Mouse (Mus musculus) bone marrow macrophage, adult 2 months (primary cell): ENCODE results near the gene Fam198b.

ENCODE experiments used
- CTCF ChIP-seq: IDR thresholded peaks from 2 replicates; pipeline ENCODE4 v1.5.1; 2012; ENCODE audit warnings: low read depth, mild to moderate bottlenecking, low read length, moderate library complexity
- POLR2A ChIP-seq: IDR thresholded peaks from 2 replicates; pipeline ENCODE4 v1.6.1; 2012; ENCODE audit warnings: mild to moderate bottlenecking, low read depth, low read length, borderline replicate concordance

GRCm38 (mm10) chr3:79953164-79953759 is 68.9 kb downstream of the Fam198b start:
- TF ChIP-seq CTCF: no peak
- no peak for TF ChIP-seq POLR2A
